Mouse (Mus musculus) olfactory bulb, adult 2 months (tissue): Measurements from ENCODE around the gene Rpp14. TPM values are rescaled to one million over a fixed set of nuclear protein-coding genes. Genes with fewer than 3 reads are reported as not detected.

ENCODE experiments used
- H3K27ac ChIP-seq: fragments of 200-500 bp; 2 replicates; pipeline ENCODE4 v1.5.1; 2012; ENCODE audit warnings: low read depth, low read length; ENCODE audit not compliant: insufficient read depth
- H3K4me1 ChIP-seq: fragments of 200-500 bp; 2 replicates; pipeline ENCODE4 v1.6.1; 2012; ENCODE audit warnings: low read length; ENCODE audit not compliant: control insufficient read depth, insufficient read depth
- H3K4me3 ChIP-seq: fragments of 200-500 bp; 2 replicates; pipeline ENCODE4 v1.5.1; 2012; ENCODE audit warnings: mild to moderate bottlenecking, low read depth, low read length, moderate library complexity; ENCODE audit not compliant: insufficient read depth
- CTCF ChIP-seq: fragments of 200-500 bp; IDR thresholded peaks from 2 replicates; pipeline ENCODE4 v1.5.1; 2012; ENCODE audit warnings: low read depth, mild to moderate bottlenecking, low read length, moderate library complexity; ENCODE audit not compliant: insufficient read depth
- POLR2A ChIP-seq: fragments of 200-500 bp; IDR thresholded peaks from 2 replicates; pipeline ENCODE4 v1.6.1; 2012; ENCODE audit warnings: mild to moderate bottlenecking, low read depth, low read length, moderate library complexity; ENCODE audit not compliant: insufficient read depth
- WGBS: fragments of 180-500 bp; shearing (Covaris S2); methylation state at CpG from one replicate; pipeline ENCODE4 v1.1.7; 2018; 5-methylcytosine and 5-hydroxymethylcytosine counted together
- polyA plus RNA-seq: library from polyadenylated mRNA; stranded (reverse); fragments of >200 nt; gene quantifications from 2 replicates; pipeline ENCODE4 v1.2.4, GENCODE M21; 2012; ENCODE audit warnings: low replicate concordance; ENCODE audit not compliant: missing spikeins, insufficient read depth, insufficient read length

Rpp14 gene
- not detected in 2 replicates for polyA plus RNA-seq

DNA sequence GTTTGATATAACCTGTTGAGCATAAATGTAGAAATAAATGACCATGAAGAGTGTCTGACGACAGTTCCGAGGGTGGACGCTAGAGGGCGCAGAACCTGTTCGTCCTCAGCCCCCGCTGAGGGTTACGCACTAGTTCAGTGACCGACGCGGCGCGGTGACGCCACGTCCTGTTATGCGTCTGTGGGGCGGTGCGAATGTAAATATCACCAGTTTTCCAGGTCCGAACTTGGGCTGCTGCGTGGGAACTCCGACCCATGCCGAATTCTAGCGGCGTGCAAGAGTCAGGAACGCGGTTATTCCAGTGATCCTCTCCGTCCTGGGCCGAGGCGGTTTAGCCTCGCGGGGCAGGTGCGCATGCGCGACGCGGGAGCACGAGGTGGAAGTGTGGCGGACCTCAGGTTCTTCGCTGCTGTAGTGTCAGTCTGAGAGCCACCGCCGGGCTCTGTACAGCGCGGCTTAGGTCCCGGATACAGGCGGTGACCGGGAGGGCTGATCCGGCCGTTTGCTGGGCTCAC is at the start of gene Rpp14:
Gene Rpp14, plus strand, starts transcription at position 203 of the 515 bp plus-strand sequence.
- WGBS, result under 1% methylated on average over 47 of the region's 47 CpGs
- TF ChIP-seq POLR2A, result peak; percentile 78; the same call in 1 of the 2 replicates
- TF ChIP-seq CTCF, result peak; percentile 87
- peak within 1 kb of the TSS; percentile 81 for H3K4me3 ChIP-seq
- peak within 1 kb of the TSS; percentile 95 for H3K27ac ChIP-seq
- H3K4me1 ChIP-seq, result peaks cover 7% of the 10 kb centered on the region; the same call in 1 of the 2 replicates

DNA sequence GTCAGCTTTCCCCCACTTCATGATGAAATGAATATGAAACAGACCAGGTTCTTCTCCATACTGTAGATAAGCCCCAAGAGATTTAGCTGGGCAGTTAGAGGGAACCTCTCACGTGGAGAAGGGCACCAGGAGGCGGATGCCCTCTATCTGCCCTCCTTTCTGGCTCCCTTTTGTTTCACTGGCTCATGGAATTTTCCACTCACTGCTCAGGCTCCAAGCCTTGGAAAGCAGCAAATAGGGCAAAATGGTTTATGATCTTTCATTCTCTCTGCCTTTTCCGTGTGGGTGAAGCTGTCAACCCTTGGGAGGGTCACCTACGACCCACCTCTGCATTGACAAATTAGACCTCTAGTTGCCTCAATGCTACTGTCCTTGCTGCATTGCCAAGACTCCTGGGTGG is 49.6 kb upstream of the Rpp14 start:
- no peak overlapping the region for H3K4me3 ChIP-seq
- WGBS, result 45% methylated on average over 4 of the region's 4 CpGs
- peaks cover 11% of the 10 kb centered on the region for H3K4me1 ChIP-seq
- TF ChIP-seq CTCF (no peak), POLR2A (no peak)
- peak overlapping the region; percentile 69; the same call in 1 of the 2 replicates for H3K27ac ChIP-seq

DNA sequence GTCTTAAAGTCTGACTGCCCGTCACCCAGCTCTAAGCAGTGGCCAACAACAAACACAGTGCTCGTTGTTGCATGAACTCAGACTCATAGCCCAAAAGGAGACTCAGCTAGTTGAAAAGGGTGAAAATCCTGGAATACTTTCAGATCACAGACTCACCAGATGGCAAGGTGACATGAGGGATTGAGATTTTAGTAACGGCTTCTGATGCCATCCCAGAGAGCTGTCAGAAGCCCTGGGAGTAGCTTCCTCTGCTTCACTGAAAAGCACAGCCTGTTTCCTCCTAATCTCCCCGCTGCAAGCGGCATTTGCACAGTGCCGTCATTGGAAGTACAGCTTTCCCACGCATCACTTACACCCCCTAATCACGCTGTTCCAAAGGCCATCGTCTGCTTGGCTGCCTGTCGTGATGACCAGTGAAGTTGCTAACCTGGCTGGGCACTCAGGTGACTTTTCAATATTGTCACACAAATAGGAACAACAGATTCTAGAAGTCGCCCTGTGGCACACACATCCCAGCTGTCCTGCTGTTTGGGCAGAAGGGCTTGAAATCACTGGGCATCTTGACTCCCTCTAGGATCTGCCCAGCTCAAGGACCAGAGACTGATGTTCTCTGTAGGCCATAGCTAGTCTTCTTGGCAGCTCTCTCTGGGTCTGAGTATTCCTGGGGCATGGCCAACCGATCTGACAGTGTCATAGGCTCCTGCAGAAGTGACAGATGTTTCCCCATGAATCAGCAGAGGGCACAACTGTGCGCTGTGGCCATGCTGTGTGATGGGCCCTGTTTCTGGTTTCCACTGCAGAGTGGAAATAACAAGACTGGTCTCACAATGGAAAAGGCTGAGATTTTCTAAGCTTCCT is 47.9 kb upstream of the Rpp14 start:
- 43% methylated on average over 13 of the region's 13 CpGs for WGBS
- Histone ChIP-seq H3K27ac (peak overlapping the region; percentile 49; the same call in 1 of the 2 replicates), H3K4me1 (peaks cover 11% of the 10 kb centered on the region), H3K4me3 (no peak overlapping the region)
- no peak for TF ChIP-seq CTCF

DNA sequence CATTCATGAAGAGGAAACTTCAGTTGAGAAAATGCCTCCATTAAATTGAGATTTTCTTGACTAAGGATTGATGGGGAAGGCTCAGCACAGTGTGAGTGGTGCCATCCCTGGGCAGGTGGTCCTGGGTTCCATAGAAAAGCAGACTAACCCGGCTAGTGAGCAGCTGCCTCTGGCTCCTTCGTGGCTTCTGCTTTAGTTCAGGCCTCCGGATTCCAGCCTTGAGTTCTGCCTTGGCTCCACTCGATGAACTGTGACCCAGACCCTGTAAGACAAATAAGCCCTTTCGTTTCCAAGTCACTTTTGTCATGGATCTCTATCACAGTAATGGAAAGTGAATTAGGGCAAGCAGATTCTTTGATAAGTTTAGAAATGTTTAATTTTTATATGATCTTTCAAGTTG is 45.6 kb upstream of the Rpp14 start:
- Histone ChIP-seq H3K4me1 (peaks cover 17% of the 10 kb centered on the region), H3K4me3 (no peak overlapping the region), H3K27ac (no peak overlapping the region)
- 86% methylated on average over 5 of the region's 5 CpGs for WGBS
- no peak for TF ChIP-seq POLR2A
- no peak for TF ChIP-seq CTCF

DNA sequence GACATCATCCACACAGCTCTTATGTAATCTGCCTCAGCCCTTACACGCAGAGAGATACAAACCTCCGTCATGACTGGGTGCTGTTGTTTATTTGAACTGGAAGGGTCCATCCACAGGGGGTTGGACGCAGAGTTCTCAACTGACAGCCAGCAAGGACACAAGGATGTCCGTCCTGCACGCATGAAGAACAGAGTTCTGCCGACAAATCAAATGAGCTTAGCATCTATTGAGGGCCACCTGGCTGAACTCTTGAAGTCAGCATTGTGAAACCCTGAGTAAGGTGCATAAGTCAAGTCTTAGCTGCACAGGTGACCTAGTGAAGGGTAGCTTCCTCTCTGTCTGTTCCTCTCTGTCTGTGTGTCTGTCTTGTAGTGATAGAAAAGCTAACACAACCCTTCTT is 44.2 kb upstream of the Rpp14 start:
- 92% methylated on average over 6 of the region's 6 CpGs for WGBS
- peaks cover 18% of the 10 kb centered on the region for H3K4me1 ChIP-seq
- no peak for TF ChIP-seq CTCF
- no peak for TF ChIP-seq POLR2A
- no peak overlapping the region for H3K4me3 ChIP-seq
- no peak overlapping the region for H3K27ac ChIP-seq

DNA sequence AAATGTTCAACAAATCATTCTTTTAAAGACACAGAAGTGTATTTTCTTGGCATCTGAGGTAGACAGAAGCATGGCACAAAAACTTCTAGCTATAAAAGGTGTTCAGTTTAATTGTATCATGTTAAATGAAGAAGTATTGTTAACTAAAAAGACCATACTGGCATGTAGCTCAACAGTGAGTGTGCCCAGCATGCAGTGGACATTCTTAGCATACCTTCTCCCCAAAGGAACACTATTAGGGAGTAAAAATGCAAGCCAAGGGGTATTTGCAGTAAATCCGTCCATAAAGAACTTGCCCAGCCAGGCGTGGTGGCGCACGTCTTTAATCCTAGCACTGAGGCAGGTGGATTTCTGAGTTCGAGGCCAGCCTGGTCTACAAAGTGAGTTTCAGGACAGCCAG is 43.8 kb upstream of the Rpp14 start:
- WGBS, result 86% methylated on average over 5 of the region's 5 CpGs
- Histone ChIP-seq H3K27ac (no peak overlapping the region), H3K4me3 (no peak overlapping the region), H3K4me1 (peaks cover 21% of the 10 kb centered on the region)
- no peak for TF ChIP-seq POLR2A
- TF ChIP-seq CTCF, result no peak

DNA sequence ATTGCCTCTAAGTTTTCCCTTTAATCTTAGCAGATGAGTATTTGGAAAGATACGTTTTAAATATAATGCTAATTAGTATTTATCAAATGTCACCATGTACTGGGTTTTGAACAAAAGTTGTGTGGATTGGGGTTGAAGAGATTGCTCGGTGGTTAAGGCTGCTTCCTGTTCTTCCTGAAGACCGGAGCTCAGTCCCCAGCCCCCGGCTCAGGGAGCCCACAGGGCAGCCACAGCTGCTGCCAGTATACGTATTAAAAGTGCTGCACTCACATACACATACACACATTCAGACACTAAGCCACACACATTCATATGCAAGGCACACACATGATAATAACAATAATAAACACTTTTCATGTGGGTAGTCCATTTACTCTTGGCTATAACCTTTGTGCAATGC is 42.0 kb upstream of the Rpp14 start:
- no peak overlapping the region for H3K27ac ChIP-seq
- no peak overlapping the region for H3K4me3 ChIP-seq
- TF ChIP-seq POLR2A, result no peak
- no peak for TF ChIP-seq CTCF
- H3K4me1 ChIP-seq, result peaks cover 15% of the 10 kb centered on the region
- WGBS, result 79% methylated on average over 5 of the region's 5 CpGs

DNA sequence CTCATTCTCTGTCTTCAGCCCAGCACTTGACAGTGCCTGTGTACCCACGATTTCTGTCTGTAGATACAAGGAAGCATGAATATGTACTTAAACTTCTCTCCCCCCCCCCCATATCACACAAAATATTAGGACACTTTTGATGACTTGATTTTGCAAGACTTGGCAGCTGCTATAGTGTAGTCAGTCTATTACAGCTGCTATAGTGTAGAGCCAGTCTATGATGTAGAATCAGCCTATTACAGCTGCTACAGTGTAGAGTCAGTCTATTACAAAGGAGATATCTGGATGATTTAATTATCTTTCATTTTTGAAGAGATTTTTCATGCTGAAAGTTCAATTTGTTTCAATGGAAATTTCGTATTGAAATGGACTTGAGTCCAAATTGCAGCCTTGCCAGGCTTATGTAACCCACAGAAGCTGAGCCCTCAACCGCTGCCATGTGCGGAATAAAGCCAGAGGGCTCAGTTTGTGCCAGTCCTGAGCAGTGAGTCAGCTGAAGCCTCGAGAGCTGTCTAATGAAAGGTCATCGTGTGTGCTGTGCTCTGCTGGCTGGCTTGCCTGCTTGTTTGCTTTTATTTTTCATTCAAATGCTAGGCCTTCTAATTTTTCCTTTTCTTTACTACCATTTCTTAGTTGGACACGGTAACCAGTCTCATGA is 41.2 kb upstream of the Rpp14 start:
- peaks cover 15% of the 10 kb centered on the region for H3K4me1 ChIP-seq
- 23% methylated on average over 7 of the region's 7 CpGs for WGBS
- H3K4me3 ChIP-seq, result no peak overlapping the region
- H3K27ac ChIP-seq, result peak overlapping the region; percentile 58
- no peak for TF ChIP-seq POLR2A
- no peak for TF ChIP-seq CTCF

DNA sequence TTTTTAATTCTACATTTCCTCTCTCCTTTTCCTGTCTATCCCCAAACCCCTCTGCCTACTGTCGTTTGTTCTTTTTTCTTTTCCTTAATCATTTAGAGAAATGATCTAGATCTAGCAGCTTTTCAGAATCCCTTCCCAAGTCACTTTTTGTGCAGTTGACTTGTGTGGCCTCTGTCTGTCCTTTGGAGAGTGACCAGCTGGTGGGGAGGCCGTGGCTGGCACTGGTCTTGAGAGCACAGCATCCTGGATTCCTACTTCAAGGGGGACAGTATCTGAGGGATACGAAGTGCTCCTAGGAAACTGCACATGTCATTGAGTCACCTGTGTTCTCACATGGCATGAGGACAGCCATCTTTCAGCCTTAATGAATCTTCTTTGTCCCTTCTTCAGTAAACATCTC is 40.0 kb upstream of the Rpp14 start:
- H3K27ac ChIP-seq, result no peak overlapping the region
- H3K4me1 ChIP-seq, result peaks cover 15% of the 10 kb centered on the region
- WGBS, result 72% methylated on average over 3 of the region's 3 CpGs

More for the DNA sequence above, 40.0 kb upstream of the Rpp14 start:
- no peak overlapping the region for H3K4me3 ChIP-seq
- TF ChIP-seq POLR2A (no peak), CTCF (no peak)
